Mouse (Mus musculus): ENCODE measurements at regions not wholly inside any gene's neighbourhood (a gene's known extent, or its start where the extent isn't known, plus 50 kb on each side); places are given as distances from the start of the nearest gene placed in this dataset.

GRCm38 (mm10) chr17:15152996-15153735, 111.8 kb upstream of the Gm3448 start:
- Histone ChIP-seq H3K9me3 (ENCODE audit: low read length) (no peaks in the 10 kb centered on the region), H3K9ac (replicated peaks; ENCODE audit: low read length, poor library complexity, severe bottlenecking) (no peak overlapping the region), H3K4me2 (ENCODE audit: low read depth, low read length, poor library complexity, severe bottlenecking) (no peak overlapping the region), H3K27me3 (ENCODE audit: insufficient read depth, low read length) (no peaks in the 10 kb centered on the region), H3K36me3 (ENCODE audit: insufficient read depth, low read length) (no peaks in the 10 kb centered on the region), H3K27ac (ENCODE audit: low read depth, low read length) (no peak overlapping the region), H3K4me3 (ENCODE audit: low read depth, low read length) (no peak overlapping the region), H3K4me1 (ENCODE audit: insufficient read depth, low read length) (no peaks in the 10 kb centered on the region)
- WGBS, result 77% methylated on average over 7 of the region's 7 CpGs
- ATAC-seq (ENCODE audit: low FRiP score), result no peak
- TF ChIP-seq CTCF (IDR thresholded peaks at IDR 0.05), result no peak
- no peak for DNase-seq (ENCODE audit: low spot score)

- H3K27me3 ChIP-seq (ENCODE audit: insufficient read depth, low read length), result no peaks in the 10 kb centered on the region
- no peaks in the 10 kb centered on the region for H3K36me3 ChIP-seq (ENCODE audit: insufficient read depth, low read length)
- no peak overlapping the region for H3K4me3 ChIP-seq (ENCODE audit: low read depth, low read length)
- no peak overlapping the region for H3K27ac ChIP-seq (ENCODE audit: low read depth, low read length)
- H3K4me2 ChIP-seq (ENCODE audit: low read depth, low read length, poor library complexity, severe bottlenecking), result no peak overlapping the region
- ATAC-seq (ENCODE audit: low FRiP score), result no peak
- no peaks in the 10 kb centered on the region for H3K4me1 ChIP-seq (ENCODE audit: insufficient read depth, low read length)
- no peak for TF ChIP-seq CTCF (IDR thresholded peaks at IDR 0.05)
- H3K9ac ChIP-seq (replicated peaks; ENCODE audit: low read length, poor library complexity, severe bottlenecking), result no peak overlapping the region
- DNase-seq (ENCODE audit: low spot score), result no peak
- H3K9me3 ChIP-seq (ENCODE audit: low read length), result no peaks in the 10 kb centered on the region
- 76% methylated on average over 7 of the region's 7 CpGs for WGBS
Observed at GRCm38 (mm10) chr17:15152477-15152876, 111.1 kb upstream of the Gm3448 start.

- no peak overlapping the region for H3K9ac ChIP-seq (replicated peaks; ENCODE audit: low read length, poor library complexity, severe bottlenecking)
- TF ChIP-seq CTCF (IDR thresholded peaks at IDR 0.05), result no peak
- 0 out of 2 replicates have a peak, but pooled peaks cover under 1% of the 10 kb centered on the region for H3K4me1 ChIP-seq (ENCODE audit: insufficient read depth, low read length)
- H3K9me3 ChIP-seq (ENCODE audit: low read length), result no peaks in the 10 kb centered on the region
- no peak overlapping the region for H3K27ac ChIP-seq (ENCODE audit: low read depth, low read length)
- no peak overlapping the region for H3K4me3 ChIP-seq (ENCODE audit: low read depth, low read length)
- no peak for DNase-seq (ENCODE audit: low spot score)
- ATAC-seq (ENCODE audit: low FRiP score), result no peak
- H3K4me2 ChIP-seq (ENCODE audit: low read depth, low read length, poor library complexity, severe bottlenecking), result no peak overlapping the region
- no peaks in the 10 kb centered on the region for H3K27me3 ChIP-seq (ENCODE audit: insufficient read depth, low read length)
- H3K36me3 ChIP-seq (ENCODE audit: insufficient read depth, low read length), result no peaks in the 10 kb centered on the region
- 74% methylated on average over 3 of the region's 3 CpGs for WGBS
Observed at GRCm38 (mm10) chr17:15151695-15152094, 110.4 kb upstream of the Gm3448 start.

- no peaks in the 10 kb centered on the region for H3K9me3 ChIP-seq (ENCODE audit: low read length)
- no peak overlapping the region for H3K4me3 ChIP-seq (ENCODE audit: low read depth, low read length)
- WGBS, result 67% methylated on average over 7 of the region's 7 CpGs
- no peak overlapping the region for H3K4me2 ChIP-seq (ENCODE audit: low read depth, low read length, poor library complexity, severe bottlenecking)
- H3K9ac ChIP-seq (replicated peaks; ENCODE audit: low read length, poor library complexity, severe bottlenecking), result no peak overlapping the region
- H3K27ac ChIP-seq (ENCODE audit: low read depth, low read length), result no peak overlapping the region
- DNase-seq (ENCODE audit: low spot score), result no peak
- ATAC-seq (ENCODE audit: low FRiP score), result no peak
- no peak for TF ChIP-seq CTCF (IDR thresholded peaks at IDR 0.05)
- H3K27me3 ChIP-seq (ENCODE audit: insufficient read depth, low read length), result no peaks in the 10 kb centered on the region
- H3K36me3 ChIP-seq (ENCODE audit: insufficient read depth, low read length), result no peaks in the 10 kb centered on the region
- 0 out of 2 replicates have a peak, but pooled peaks cover 3% of the 10 kb centered on the region for H3K4me1 ChIP-seq (ENCODE audit: insufficient read depth, low read length)
Observed at GRCm38 (mm10) chr17:15146607-15147006, 105.3 kb upstream of the Gm3448 start.

GRCm38 (mm10) chr17:15145191-15145968, 104.0 kb upstream of the Gm3448 start:
- Histone ChIP-seq H3K27ac (ENCODE audit: low read depth, low read length) (no peak overlapping the region), H3K4me3 (ENCODE audit: low read depth, low read length) (no peak overlapping the region), H3K9ac (replicated peaks; ENCODE audit: low read length, poor library complexity, severe bottlenecking) (no peak overlapping the region), H3K4me2 (ENCODE audit: low read depth, low read length, poor library complexity, severe bottlenecking) (no peak overlapping the region), H3K4me1 (ENCODE audit: insufficient read depth, low read length) (0 out of 2 replicates have a peak, but pooled peaks cover 3% of the 10 kb centered on the region), H3K9me3 (ENCODE audit: low read length) (no peaks in the 10 kb centered on the region), H3K36me3 (ENCODE audit: insufficient read depth, low read length) (no peaks in the 10 kb centered on the region), H3K27me3 (ENCODE audit: insufficient read depth, low read length) (no peaks in the 10 kb centered on the region)
- ATAC-seq (ENCODE audit: low FRiP score) (no peak), DNase-seq (ENCODE audit: low spot score) (peak; percentile 8)
- 78% methylated on average over 14 of the region's 14 CpGs for WGBS
- TF ChIP-seq CTCF (IDR thresholded peaks at IDR 0.05), result no peak

GRCm38 (mm10) chr17:15140391-15140790, 99.1 kb upstream of the Gm3448 start:
- Histone ChIP-seq H3K4me2 (ENCODE audit: low read depth, low read length, poor library complexity, severe bottlenecking) (no peak overlapping the region), H3K9me3 (ENCODE audit: low read length) (no peaks in the 10 kb centered on the region), H3K36me3 (ENCODE audit: insufficient read depth, low read length) (no peaks in the 10 kb centered on the region), H3K4me3 (ENCODE audit: low read depth, low read length) (no peak overlapping the region), H3K9ac (replicated peaks; ENCODE audit: low read length, poor library complexity, severe bottlenecking) (no peak overlapping the region), H3K27me3 (ENCODE audit: insufficient read depth, low read length) (no peaks in the 10 kb centered on the region), H3K27ac (ENCODE audit: low read depth, low read length) (no peak overlapping the region), H3K4me1 (ENCODE audit: insufficient read depth, low read length) (no peaks in the 10 kb centered on the region)
- DNase-seq (ENCODE audit: low spot score) (no peak), ATAC-seq (ENCODE audit: low FRiP score) (no peak)
- no peak for TF ChIP-seq CTCF (IDR thresholded peaks at IDR 0.05)
- WGBS, result 71% methylated on average over 4 of the region's 4 CpGs

Data from midbrain, postnatal 0 days (tissue).